Mouse (Mus musculus): ENCODE data around the gene Ankrd55.

Gene Ankrd55

GRCm38 (mm10) chr13:112381476-112381875 is 93.2 kb downstream of the Ankrd55 start:
- WGBS = 91% methylated on average over 2 of the region's 2 CpGs

DNA sequence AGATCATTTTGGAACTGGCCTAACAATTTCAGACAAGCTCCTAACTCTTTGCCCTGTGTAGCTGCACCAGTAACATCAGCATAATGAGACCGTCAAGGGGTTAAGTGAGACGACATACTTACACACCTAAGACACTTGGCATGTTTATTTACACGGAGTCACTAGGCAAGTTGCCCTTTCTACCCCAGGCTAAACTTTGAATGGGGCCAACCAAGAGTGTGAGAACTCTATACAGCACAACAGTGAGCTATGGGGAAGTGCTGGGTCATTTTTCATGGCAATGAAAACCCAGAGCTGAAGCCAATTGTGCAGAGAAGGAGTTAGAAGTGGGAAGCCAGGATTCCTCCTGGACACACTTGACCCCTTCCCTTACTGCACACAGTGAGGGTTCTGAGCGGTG is 94.2 kb downstream of the Ankrd55 start:
- 78% methylated on average over 4 of the region's 4 CpGs for WGBS

GRCm38 (mm10) chr13:112382956-112383355 is 94.7 kb downstream of the Ankrd55 start:
- 68% methylated on average over 3 of the region's 3 CpGs for WGBS

DNA sequence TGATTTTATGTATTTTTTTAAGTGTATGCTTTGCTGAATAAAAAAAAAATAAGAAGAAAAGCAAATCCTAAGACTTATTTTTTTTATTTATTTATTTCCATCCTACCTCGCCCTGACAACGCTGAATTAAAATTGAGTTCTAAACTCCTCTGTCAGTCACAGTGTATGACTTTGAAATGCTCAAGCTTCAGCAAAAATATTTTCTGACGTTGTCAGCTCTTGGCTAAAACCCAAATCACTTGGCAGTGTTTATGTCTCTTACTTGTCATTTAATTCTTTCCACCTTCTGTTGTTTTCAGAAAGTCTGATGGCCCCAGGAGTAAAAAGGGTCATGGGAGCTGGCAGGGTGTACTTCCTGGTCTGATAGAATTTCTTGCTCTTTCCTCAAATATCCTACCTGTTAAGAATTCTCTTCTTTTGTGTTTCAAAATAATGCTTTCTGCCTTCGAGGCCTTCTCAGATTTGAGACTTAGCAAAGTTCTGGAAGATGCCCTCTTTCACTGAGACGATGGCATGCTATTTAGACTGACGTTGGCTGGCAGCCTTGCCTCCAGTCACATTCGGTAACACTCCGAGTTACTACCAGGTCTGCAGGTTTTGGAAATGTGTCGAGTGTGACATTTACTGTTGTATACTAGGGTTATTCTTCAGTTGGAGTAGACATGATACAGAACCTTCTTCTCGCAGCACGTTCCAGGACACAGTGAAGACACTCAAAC is 95.8 kb downstream of the Ankrd55 start:
- 70% methylated on average over 11 of the region's 11 CpGs for WGBS

GRCm38 (mm10) chr13:112385040-112385439 is 96.8 kb downstream of the Ankrd55 start:
- 91% methylated on average over 9 of the region's 9 CpGs for WGBS

GRCm38 (mm10) chr13:112386494-112387075 is 98.3 kb downstream of the Ankrd55 start:
- WGBS = 63% methylated on average over 2 of the region's 2 CpGs

- 94% methylated on average over 5 of the region's 5 CpGs for WGBS
These were observed 99.0 kb downstream of the Ankrd55 start for GRCm38 (mm10) chr13:112387279-112387678.

- WGBS = 95% methylated on average over 3 of the region's 3 CpGs
These were observed 99.9 kb downstream of the Ankrd55 start for GRCm38 (mm10) chr13:112388176-112388575.

DNA sequence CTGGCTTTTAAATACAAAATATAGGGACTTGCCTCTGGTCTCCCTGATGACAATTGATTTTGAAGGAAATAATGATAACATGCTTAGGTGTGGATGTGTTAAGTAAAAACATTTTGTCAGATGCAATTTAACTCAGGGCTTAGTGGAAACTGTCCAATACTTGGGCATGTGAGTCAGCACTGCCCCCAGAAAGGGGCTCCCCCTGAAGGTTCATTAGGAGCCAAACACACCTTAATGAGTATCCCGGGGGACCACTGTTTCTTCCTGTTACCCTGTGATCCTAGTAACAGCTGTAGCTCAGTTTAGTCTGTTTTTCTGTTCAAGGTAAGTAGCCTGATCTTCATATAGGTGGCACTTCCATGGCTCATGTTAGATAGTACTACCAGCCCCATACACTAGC is 102.0 kb downstream of the Ankrd55 start:
- WGBS = 82% methylated on average over 1 of the region's 1 CpGs

GRCm38 (mm10) chr13:112391354-112391753 is 103.1 kb downstream of the Ankrd55 start:
- WGBS = 90% methylated on average over 3 of the region's 3 CpGs

GRCm38 (mm10) chr13:112393356-112393755 is 105.1 kb downstream of the Ankrd55 start:
- WGBS = 98% methylated on average over 2 of the region's 2 CpGs

DNA sequence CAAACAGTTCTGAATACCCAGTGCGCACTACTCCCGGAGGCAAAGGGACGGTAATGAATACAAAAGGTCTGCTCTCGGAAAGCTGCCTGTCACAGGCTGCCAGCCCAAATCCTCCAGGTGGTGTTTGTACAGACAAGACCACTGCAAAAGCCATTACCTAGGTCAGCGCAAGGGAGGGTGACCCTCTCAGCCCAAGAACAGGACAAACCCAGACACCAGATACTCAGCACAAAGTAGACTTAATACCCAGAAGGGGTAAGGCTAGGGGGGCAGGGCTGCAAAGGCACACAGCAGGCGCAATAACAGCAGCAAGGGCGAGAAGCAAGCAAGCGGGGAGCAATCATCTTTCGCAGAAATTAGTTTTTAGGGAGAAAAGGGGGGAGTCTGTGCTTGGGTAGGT is 106.0 kb downstream of the Ankrd55 start:
- WGBS = 94% methylated on average over 9 of the region's 9 CpGs

DNA sequence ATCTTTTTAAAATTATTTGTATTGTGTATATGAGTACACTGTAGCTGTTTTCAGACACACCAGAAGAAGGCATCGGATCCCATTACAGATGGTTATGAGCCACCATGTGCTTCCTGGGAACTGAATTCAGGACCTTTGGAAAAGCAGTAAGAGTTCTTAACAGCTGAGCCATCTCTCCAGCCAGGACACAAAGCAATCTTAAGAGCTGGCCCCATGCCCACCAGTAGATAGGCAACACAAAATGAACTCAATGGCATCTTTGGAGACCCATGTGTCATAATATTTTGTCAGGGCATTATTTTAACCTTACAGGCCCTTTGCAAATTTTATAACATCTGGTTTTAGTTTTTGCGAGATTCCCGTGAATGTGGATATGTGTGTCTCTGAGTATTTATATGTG is 116.5 kb downstream of the Ankrd55 start:
- WGBS = 77% methylated on average over 3 of the region's 3 CpGs

- WGBS = 76% methylated on average over 1 of the region's 1 CpGs
These were observed 116.9 kb downstream of the Ankrd55 start for GRCm38 (mm10) chr13:112405184-112405583.

GRCm38 (mm10) chr13:112406618-112407017 is 118.4 kb downstream of the Ankrd55 start:
- WGBS = 77% methylated on average over 2 of the region's 2 CpGs

GRCm38 (mm10) chr13:112407181-112407700 is 119.0 kb downstream of the Ankrd55 start:
- WGBS = 85% methylated on average over 3 of the region's 3 CpGs

GRCm38 (mm10) chr13:112407776-112408490 is 119.7 kb downstream of the Ankrd55 start:
- 68% methylated on average over 9 of the region's 9 CpGs for WGBS

GRCm38 (mm10) chr13:112408701-112409100 is 120.5 kb downstream of the Ankrd55 start:
- 89% methylated on average over 4 of the region's 4 CpGs for whole genome bisulfite sequencing

- 88% methylated on average over 2 of the region's 2 CpGs for WGBS
These were observed 121.1 kb downstream of the Ankrd55 start for GRCm38 (mm10) chr13:112409331-112409730.

- WGBS = 83% methylated on average over 1 of the region's 1 CpGs
These were observed 121.6 kb downstream of the Ankrd55 start for GRCm38 (mm10) chr13:112409851-112410250.

- 90% methylated on average over 4 of the region's 4 CpGs for WGBS
These were observed 122.2 kb downstream of the Ankrd55 start for GRCm38 (mm10) chr13:112410461-112410860.

- 84% methylated on average over 5 of the region's 5 CpGs for WGBS
These were observed 123.1 kb downstream of the Ankrd55 start for GRCm38 (mm10) chr13:112411216-112411822.

Data from cerebral cortex, adult 2 months (tissue).